Mouse (Mus musculus) heart, postnatal 0 days (tissue): ENCODE measurements around the gene Kmt2e.

Experiments
- CTCF ChIP-seq: IDR thresholded peaks from 2 replicates; pipeline ENCODE4 v1.5.1; 2016; ENCODE audit warnings: antibody characterized with exemption, control low read depth, low read depth
- EP300 ChIP-seq: IDR thresholded peaks from 2 replicates; pipeline ENCODE4 v1.6.1; 2016; ENCODE audit warnings: antibody characterized with exemption, low read depth

DNA sequence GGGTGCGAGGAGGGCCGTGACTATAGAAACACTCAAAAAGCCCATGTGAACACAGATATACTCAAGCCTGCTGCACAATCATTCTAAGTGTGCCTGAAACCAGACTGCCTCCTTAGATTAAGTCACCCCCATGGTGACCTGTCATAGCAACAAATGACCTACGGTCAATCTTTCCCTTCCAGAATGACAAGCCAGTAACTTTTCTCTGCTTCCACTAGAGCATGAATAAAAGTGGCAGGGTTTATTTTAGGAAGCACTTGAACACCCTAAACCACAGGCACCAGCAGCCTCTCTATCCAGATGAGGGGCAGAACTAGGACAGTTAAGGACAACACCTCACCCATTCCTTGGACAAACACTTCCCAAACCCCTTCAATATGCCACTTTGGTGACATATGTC is 85.4 kb downstream of the Kmt2e start:
- TF ChIP-seq CTCF (no peak), EP300 (no peak)
